In the genomic region with DNA sequence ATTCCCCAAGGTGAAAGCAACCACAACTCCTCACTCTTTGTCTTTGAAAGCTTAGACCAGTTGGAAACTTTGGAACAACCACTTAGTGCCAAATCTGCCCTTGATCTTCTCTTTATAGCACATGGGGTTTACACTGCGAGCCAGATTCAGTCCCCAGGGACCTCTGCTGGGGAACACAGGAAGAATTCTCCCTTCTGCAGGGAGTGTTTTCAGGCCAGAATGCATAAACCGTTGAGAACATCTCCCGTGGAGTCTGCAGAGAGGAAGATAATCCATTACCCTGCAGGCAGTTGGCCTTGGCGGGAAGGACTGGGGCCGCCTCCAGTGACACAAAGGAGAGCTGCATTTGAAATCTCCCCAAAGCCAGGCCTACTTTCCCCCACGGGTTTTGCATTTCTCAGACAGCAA, we compare ENCODE assay signal across 9 mouse cellular contexts. TPM values are rescaled to one million over a fixed set of nuclear protein-coding genes. Genes with fewer than 3 reads are reported as not detected.
A peak's percentile ranks its signal among the peaks of the same experiment; 100 is the strongest.
DNase-seq lines count a peak whose midpoint lies in the region; ATAC-seq lines count a peak whose summit lies in the region.
"Had no signal": no experiment of that assay in that cellular context is flagged by ENCODE, and none has a peak within 500 bp of the region (broad histone marks: within the 10 kb centered on the region; RNA-seq: fewer than 3 reads in every experiment).

No protein-coding gene starts in this region.

- ATAC-seq in forebrain, embryonic 11.5 days (replicated peaks; ENCODE audit: low FRiP score): no peak
- ATAC-seq in forebrain, embryonic 15.5 days (replicated peaks): no peak
- no peak for ATAC-seq in heart, embryonic 13.5 days (ENCODE audit: extremely low read depth, insufficient number of reproducible peaks, low FRiP score, low TSS enrichment)
- no peak for ATAC-seq in limb, embryonic 11.5 days (ENCODE audit: insufficient number of reproducible peaks, low FRiP score, low TSS enrichment, low read depth)
- peak; percentile 38 for ATAC-seq in neural tube, embryonic 15.5 days (ENCODE audit: low FRiP score)

- DNase-seq in forebrain, embryonic 11.5 days (ENCODE audit: low spot score): peak; percentile 63
- peak; percentile 46 to 68 for DNase-seq in cerebellum, postnatal 10 days
- DNase-seq in limb, embryonic 11.5 days (ENCODE audit: low spot score): peak; percentile 43
- no peak for DNase-seq in frontal cortex, postnatal 36 days (ENCODE audit: low spot score in 2 of 2)
- no peak for DNase-seq in right cerebral cortex, postnatal 36 days (ENCODE audit: low spot score in 2 of 2)

- no peak overlapping the region for H3K27ac ChIP-seq in forebrain, embryonic 11.5 days (ENCODE audit: low read depth, low read length)
- H3K27ac ChIP-seq in forebrain, embryonic 15.5 days (replicated peaks): no peak overlapping the region
- 0 out of 2 replicates have a peak overlapping the region, but pooled peaks have one; percentile 2 for H3K27ac ChIP-seq in heart, embryonic 13.5 days (replicated peaks)
- H3K27ac ChIP-seq in limb, embryonic 11.5 days (replicated peaks; ENCODE audit: low read depth, low read length): no peak overlapping the region
- no peak overlapping the region; the same call in 1 of the 2 replicates for H3K27ac ChIP-seq in neural tube, embryonic 15.5 days (replicated peaks)
- H3K27ac ChIP-seq: liver, embryonic 14.5 days had no signal

- WGBS in forebrain, embryonic 11.5 days: 7% methylated on average over 6 of the region's 6 CpGs
- 9% methylated on average over 6 of the region's 6 CpGs for WGBS in forebrain, embryonic 15.5 days
- 18% methylated on average over 6 of the region's 6 CpGs for whole genome bisulfite sequencing in heart, embryonic 13.5 days
- WGBS in limb, embryonic 11.5 days: 19% methylated on average over 6 of the region's 6 CpGs
- 7% methylated on average over 6 of the region's 6 CpGs for WGBS in neural tube, embryonic 15.5 days

- no peak overlapping the region for H3K4me3 ChIP-seq in forebrain, embryonic 11.5 days (ENCODE audit: low read depth, low read length)
- no peak overlapping the region for H3K4me3 ChIP-seq in forebrain, embryonic 15.5 days
- no peak overlapping the region for H3K4me3 ChIP-seq in heart, embryonic 13.5 days
- H3K4me3 ChIP-seq in limb, embryonic 11.5 days (ENCODE audit: low read depth, low read length): no peak overlapping the region
- H3K4me3 ChIP-seq in neural tube, embryonic 15.5 days (replicated peaks): no peak overlapping the region

- H3K27me3 ChIP-seq in forebrain, embryonic 11.5 days (ENCODE audit: control insufficient read depth, insufficient read depth, low read length): no peaks in the 10 kb centered on the region
- no peaks in the 10 kb centered on the region for H3K27me3 ChIP-seq in forebrain, embryonic 15.5 days
- H3K27me3 ChIP-seq in heart, embryonic 13.5 days (replicated peaks): no peaks in the 10 kb centered on the region
- no peaks in the 10 kb centered on the region for H3K27me3 ChIP-seq in limb, embryonic 11.5 days (ENCODE audit: control insufficient read depth, insufficient read depth, low read length)
- H3K27me3 ChIP-seq in neural tube, embryonic 15.5 days (replicated peaks): no peaks in the 10 kb centered on the region

- no peak overlapping the region for H3K4me2 ChIP-seq in forebrain, embryonic 11.5 days (ENCODE audit: low read depth, low read length, severe bottlenecking)
- H3K4me2 ChIP-seq in forebrain, embryonic 15.5 days (replicated peaks): no peak overlapping the region
- H3K4me2 ChIP-seq in heart, embryonic 13.5 days: no peak overlapping the region
- H3K4me2 ChIP-seq in limb, embryonic 11.5 days (ENCODE audit: low read depth, severe bottlenecking): no peak overlapping the region
- H3K4me2 ChIP-seq in neural tube, embryonic 15.5 days: no peak overlapping the region

- H3K4me1 ChIP-seq in forebrain, embryonic 11.5 days (replicated peaks; ENCODE audit: control insufficient read depth, insufficient read depth, low read length): no peaks in the 10 kb centered on the region; the same call in 1 of the 2 replicates
- peaks cover 14% of the 10 kb centered on the region for H3K4me1 ChIP-seq in forebrain, embryonic 15.5 days
- H3K4me1 ChIP-seq in heart, embryonic 13.5 days: peaks cover 17% of the 10 kb centered on the region
- H3K4me1 ChIP-seq in limb, embryonic 11.5 days (ENCODE audit: control insufficient read depth, insufficient read depth, low read length): peaks cover 17% of the 10 kb centered on the region
- peaks cover 10% of the 10 kb centered on the region for H3K4me1 ChIP-seq in neural tube, embryonic 15.5 days

- no peak overlapping the region for H3K9ac ChIP-seq in forebrain, embryonic 11.5 days (ENCODE audit: low read length)
- H3K9ac ChIP-seq in forebrain, embryonic 15.5 days (replicated peaks): no peak overlapping the region
- H3K9ac ChIP-seq in heart, embryonic 13.5 days: no peak overlapping the region
- H3K9ac ChIP-seq in limb, embryonic 11.5 days (ENCODE audit: low read length): no peak overlapping the region
- H3K9ac ChIP-seq in neural tube, embryonic 15.5 days (replicated peaks): no peak overlapping the region
- H3K9ac ChIP-seq: liver, embryonic 14.5 days had no signal

- H3K9me3 ChIP-seq in forebrain, embryonic 11.5 days (ENCODE audit: control insufficient read depth, low read length): peaks cover 2% of the 10 kb centered on the region; the same call in 1 of the 2 replicates
- no peaks in the 10 kb centered on the region for H3K9me3 ChIP-seq in forebrain, embryonic 15.5 days
- peaks cover 11% of the 10 kb centered on the region; the same call in 1 of the 2 replicates for H3K9me3 ChIP-seq in heart, embryonic 13.5 days
- H3K9me3 ChIP-seq in limb, embryonic 11.5 days (ENCODE audit: control insufficient read depth, low read length): no peaks in the 10 kb centered on the region
- no peaks in the 10 kb centered on the region for H3K9me3 ChIP-seq in neural tube, embryonic 15.5 days (replicated peaks)

- H3K36me3 ChIP-seq in forebrain, embryonic 11.5 days (ENCODE audit: control insufficient read depth, insufficient read depth, low read length): no peaks in the 10 kb centered on the region
- H3K36me3 ChIP-seq in forebrain, embryonic 15.5 days: no peaks in the 10 kb centered on the region
- no peaks in the 10 kb centered on the region for H3K36me3 ChIP-seq in heart, embryonic 13.5 days
- no peaks in the 10 kb centered on the region for H3K36me3 ChIP-seq in limb, embryonic 11.5 days (ENCODE audit: control insufficient read depth, insufficient read depth, low read length)
- no peaks in the 10 kb centered on the region for H3K36me3 ChIP-seq in neural tube, embryonic 15.5 days

RNA-seq across cellular contexts. Expression of a gene that starts 60.0 kb away (rescaled TPM):
- polyA plus RNA-seq in forebrain, embryonic 11.5 days (2014; fragmentation: Nextera tagmentation; extraction: Ambion mirVana): 22.6 and 26.5 TPM in 2 replicates
- polyA plus RNA-seq in forebrain, embryonic 15.5 days (2015; fragmentation: Nextera tagmentation; extraction: Ambion mirVana): 5.9 and 7.6 TPM in 2 replicates
- 6.7 and 8.9 TPM in 2 replicates for polyA plus RNA-seq in heart, embryonic 13.5 days (2015; fragmentation: Nextera tagmentation; extraction: Ambion mirVana)
- 48.1 and 62.8 TPM in 2 replicates for polyA plus RNA-seq in limb, embryonic 11.5 days (2014; fragmentation: Nextera tagmentation; extraction: Ambion mirVana)
- polyA plus RNA-seq in neural tube, embryonic 15.5 days (2015; fragmentation: Nextera tagmentation; extraction: Ambion mirVana): 14.6 and 16.3 TPM in 2 replicates

Comparison
In these comparisons a context has a peak if more than half of its experiments do, and no peak if none do; other contexts are left out.
1. DNase-seq: peak in forebrain, embryonic 11.5 days (single experiment), cerebellum, postnatal 10 days (2 of 2) and limb, embryonic 11.5 days (single experiment); none in frontal cortex, postnatal 36 days (0 of 2) and right cerebral cortex, postnatal 36 days (0 of 2).